Mouse (Mus musculus) brown adipose tissue, adult 24 weeks (tissue): ENCODE data around the gene Ipcef1. TPM values are rescaled to one million over a fixed set of nuclear protein-coding genes. Genes with fewer than 3 reads are reported as not detected.

Source experiments
- H3K27ac ChIP-seq: fragments of 200-500 bp; replicated peaks from 2 replicates; pipeline ENCODE4 v1.5.1; 2012; ENCODE audit warnings: low read depth, mild to moderate bottlenecking, low read length
- H3K4me1 ChIP-seq: fragments of 200-500 bp; 2 replicates; pipeline ENCODE4 v1.6.1; 2012; ENCODE audit warnings: low read length, mixed read lengths; ENCODE audit not compliant: control insufficient read depth, insufficient read depth, insufficient read length
- H3K4me3 ChIP-seq: fragments of 200-500 bp; 2 replicates; pipeline ENCODE4 v1.5.1; 2012; ENCODE audit warnings: low read depth, mild to moderate bottlenecking, low read length, moderate library complexity; ENCODE audit not compliant: insufficient read depth
- polyA plus RNA-seq: library from polyadenylated mRNA; stranded (reverse); fragments of >200 nt; gene quantifications from 2 replicates; pipeline ENCODE4 v1.2.4, GENCODE M21; 2012; ENCODE audit not compliant: missing spikeins, insufficient read depth, insufficient read length

Gene Ipcef1
- polyA plus RNA-seq, 1 experiment, result not detected

GRCm38 (mm10) chr10:6999355-6999754 lies 52.9 kb downstream of the Ipcef1 start:
- no peak overlapping the region for H3K27ac ChIP-seq
- H3K4me3 ChIP-seq, result no peak overlapping the region
- H3K4me1 ChIP-seq, result no peaks in the 10 kb centered on the region

DNA sequence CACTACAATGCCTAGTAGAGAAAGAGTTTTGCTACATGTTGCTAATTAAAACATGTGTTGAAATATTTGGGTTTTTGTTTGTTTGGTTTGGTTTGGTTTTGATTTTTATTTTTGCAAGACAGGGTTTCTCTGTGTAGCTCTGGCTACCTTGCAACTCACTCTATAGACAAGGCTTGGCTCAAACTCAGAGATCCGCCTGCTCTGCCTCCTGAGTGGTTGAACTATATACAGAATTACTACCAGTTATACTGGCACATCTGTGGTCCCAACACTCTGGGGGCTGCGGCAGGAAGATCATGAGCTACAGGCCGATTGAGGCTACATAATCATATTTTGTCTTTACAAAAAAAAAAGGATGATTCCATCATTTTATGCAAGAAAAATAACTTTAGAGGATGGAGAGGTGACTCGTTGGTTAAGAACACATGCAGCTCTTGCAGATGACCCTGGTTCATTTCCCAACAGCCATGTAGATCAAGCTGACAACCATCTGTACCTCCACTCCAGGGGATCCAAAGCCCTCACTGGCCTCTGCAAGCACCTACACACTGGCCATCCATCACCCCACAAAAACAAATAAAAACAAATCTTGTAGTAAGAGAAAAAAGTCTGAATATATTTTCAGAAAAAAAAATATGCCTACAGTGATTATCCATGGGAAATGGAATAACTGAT lies 53.6 kb downstream of the Ipcef1 start:
- no peak overlapping the region for H3K27ac ChIP-seq
- no peaks in the 10 kb centered on the region for H3K4me1 ChIP-seq
- H3K4me3 ChIP-seq, result no peak overlapping the region

DNA sequence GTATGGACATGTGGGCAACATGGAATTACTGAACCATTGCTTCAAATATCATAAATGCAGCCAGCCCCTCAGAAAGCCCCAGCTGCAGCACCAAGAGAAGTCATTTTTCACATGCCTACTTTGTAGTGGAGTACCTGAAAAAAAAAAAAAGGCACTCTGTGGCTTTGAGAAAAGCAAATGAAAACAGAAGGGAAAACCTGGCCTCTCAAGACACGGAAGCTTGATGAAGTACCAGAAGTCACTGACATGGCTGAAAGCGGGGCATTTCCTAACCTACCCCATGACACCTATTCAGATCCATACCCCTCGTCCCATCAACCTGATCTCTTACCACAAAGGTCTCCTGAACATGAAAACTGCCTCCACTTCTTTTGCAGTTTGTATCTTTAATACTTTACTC lies 55.4 kb downstream of the Ipcef1 start:
- H3K4me1 ChIP-seq, result no peaks in the 10 kb centered on the region
- H3K4me3 ChIP-seq, result no peak overlapping the region
- H3K27ac ChIP-seq, result no peak overlapping the region

DNA sequence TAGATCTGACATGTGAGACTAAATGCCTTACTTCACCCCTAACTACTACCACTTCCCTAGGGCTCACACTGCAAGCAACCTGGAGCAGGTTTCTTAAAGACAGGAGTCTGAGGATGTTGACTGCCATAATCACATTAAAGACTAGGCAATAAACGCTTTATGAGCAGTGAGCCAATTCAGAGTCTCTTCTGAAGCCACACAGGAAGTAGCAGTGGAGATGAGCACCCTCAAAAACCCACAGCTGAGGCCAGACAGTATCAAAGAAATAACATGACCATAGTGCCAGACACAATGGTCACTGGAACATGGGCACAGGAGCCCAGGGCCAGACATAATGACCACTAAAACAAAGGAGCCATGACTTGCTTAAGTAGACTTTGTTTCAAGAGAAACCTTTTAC lies 63.7 kb downstream of the Ipcef1 start:
- Histone ChIP-seq H3K4me1 (no peaks in the 10 kb centered on the region), H3K27ac (no peak overlapping the region), H3K4me3 (no peak overlapping the region)

DNA sequence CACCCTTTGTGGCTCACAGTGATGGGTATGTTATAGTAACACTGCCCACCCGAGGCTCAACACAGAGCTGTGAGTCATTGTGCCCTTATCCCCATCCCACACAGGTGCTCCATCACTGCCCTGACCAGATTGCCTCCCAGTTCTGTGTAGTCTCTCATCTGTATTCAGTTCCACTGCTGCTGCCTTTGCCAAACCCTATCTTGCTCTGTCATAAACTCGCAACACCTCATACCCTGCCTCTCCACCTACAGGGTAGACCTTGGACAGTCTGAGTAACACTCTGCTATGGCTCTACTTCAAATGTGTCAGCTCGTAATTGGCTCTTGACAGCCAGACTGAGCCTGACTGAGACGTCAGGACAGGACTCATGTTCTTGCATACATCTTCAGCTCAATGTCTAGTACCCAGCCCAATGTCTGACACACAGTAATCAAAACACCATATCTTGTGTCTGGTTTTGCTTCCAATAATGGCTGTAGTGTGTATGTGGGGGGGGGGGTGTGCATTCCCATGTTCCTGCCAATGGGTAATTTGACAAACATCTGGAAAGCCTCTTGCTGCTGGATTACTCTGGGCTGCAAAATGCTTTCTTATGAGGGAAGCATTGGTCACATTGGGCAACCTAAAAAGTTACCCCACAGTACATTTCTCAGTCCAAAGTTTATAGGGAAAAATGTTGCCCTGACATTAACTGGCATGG lies 64.7 kb downstream of the Ipcef1 start:
- no peaks in the 10 kb centered on the region for H3K4me1 ChIP-seq
- no peak overlapping the region for H3K27ac ChIP-seq
- no peak overlapping the region for H3K4me3 ChIP-seq

GRCm38 (mm10) chr10:6986246-6986645 lies 66.0 kb downstream of the Ipcef1 start:
- H3K4me1 ChIP-seq, result no peaks in the 10 kb centered on the region
- no peak overlapping the region for H3K4me3 ChIP-seq
- no peak overlapping the region for H3K27ac ChIP-seq

GRCm38 (mm10) chr10:6983431-6983830 lies 68.8 kb downstream of the Ipcef1 start:
- H3K4me3 ChIP-seq, result no peak overlapping the region
- H3K27ac ChIP-seq, result no peak overlapping the region
- no peaks in the 10 kb centered on the region for H3K4me1 ChIP-seq

- Histone ChIP-seq H3K4me1 (no peaks in the 10 kb centered on the region), H3K27ac (no peak overlapping the region; the same call in 1 of the 2 replicates), H3K4me3 (no peak overlapping the region)
These were observed 69.5 kb downstream of the Ipcef1 start for GRCm38 (mm10) chr10:6982751-6983151.

- Histone ChIP-seq H3K27ac (no peak overlapping the region), H3K4me1 (no peaks in the 10 kb centered on the region), H3K4me3 (no peak overlapping the region)
These were observed 72.0 kb downstream of the Ipcef1 start for GRCm38 (mm10) chr10:6980236-6980635.

DNA sequence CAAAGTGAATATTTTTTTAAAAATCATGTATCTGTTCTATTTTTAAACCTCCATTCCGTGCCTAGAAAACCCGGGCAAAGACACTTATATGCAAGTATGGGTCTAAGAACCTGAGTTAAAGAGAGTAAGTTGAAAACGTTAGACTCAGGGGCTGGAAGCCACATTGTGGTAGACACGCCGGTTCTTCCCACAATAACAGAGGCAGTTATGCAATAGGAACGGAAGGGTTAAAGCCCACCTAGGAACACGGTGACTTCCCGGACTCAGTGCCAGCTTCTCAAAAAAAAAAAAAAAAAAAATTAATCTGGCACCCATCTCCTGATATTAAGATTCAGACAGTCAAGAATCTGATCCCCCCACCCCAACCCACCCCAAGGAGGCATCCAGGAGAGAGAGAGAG lies 72.5 kb downstream of the Ipcef1 start:
- Histone ChIP-seq H3K4me1 (no peaks in the 10 kb centered on the region), H3K4me3 (no peak overlapping the region), H3K27ac (no peak overlapping the region)

- no peak overlapping the region for H3K4me3 ChIP-seq
- H3K4me1 ChIP-seq, result no peaks in the 10 kb centered on the region
- H3K27ac ChIP-seq, result no peak overlapping the region
These were observed 73.1 kb downstream of the Ipcef1 start for GRCm38 (mm10) chr10:6979216-6979615.

GRCm38 (mm10) chr10:6978733-6979132 lies 73.5 kb downstream of the Ipcef1 start:
- no peak overlapping the region for H3K4me3 ChIP-seq
- H3K27ac ChIP-seq, result no peak overlapping the region
- H3K4me1 ChIP-seq, result no peaks in the 10 kb centered on the region

DNA sequence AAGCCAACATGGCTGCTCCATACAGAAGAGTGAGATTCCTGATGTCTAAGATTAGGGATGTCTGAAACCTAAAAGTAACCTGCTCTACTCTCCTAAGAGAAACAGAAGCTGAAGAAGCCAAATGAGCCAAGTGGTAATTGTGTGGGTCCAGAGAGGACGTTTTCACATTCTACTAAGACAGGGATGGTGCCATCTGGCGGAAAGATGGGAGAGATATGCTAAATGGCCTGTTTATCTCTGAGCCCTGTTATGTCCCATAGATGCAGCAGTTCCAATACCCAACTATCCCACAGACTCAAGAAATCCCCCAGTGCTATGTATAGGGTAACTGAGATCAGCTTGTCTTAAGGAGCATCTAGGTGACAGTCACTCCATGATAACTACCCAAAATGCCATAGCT lies 74.4 kb downstream of the Ipcef1 start:
- H3K27ac ChIP-seq, result no peak overlapping the region
- H3K4me1 ChIP-seq, result no peaks in the 10 kb centered on the region
- no peak overlapping the region for H3K4me3 ChIP-seq

DNA sequence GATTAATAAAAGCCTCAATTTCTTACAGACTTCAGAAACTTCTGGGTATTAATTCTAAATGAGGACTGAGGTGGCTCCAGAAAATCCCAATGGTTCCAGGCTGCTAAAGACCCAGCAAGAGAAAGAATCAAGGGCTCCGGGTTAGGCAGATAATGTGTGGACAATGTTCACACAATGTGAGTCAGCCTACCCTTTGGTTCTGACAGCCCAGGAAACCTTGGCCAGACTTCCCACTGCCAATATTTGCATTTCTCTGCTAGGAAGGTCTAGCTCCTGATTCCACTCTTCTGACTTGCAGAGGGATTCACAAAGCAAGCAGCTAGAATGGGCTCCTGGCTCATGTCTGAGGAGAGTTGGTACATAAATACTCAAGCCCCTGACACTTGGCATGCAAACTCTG lies 83.9 kb downstream of the Ipcef1 start:
- Histone ChIP-seq H3K27ac (no peak overlapping the region), H3K4me3 (no peak overlapping the region), H3K4me1 (no peaks in the 10 kb centered on the region)

DNA sequence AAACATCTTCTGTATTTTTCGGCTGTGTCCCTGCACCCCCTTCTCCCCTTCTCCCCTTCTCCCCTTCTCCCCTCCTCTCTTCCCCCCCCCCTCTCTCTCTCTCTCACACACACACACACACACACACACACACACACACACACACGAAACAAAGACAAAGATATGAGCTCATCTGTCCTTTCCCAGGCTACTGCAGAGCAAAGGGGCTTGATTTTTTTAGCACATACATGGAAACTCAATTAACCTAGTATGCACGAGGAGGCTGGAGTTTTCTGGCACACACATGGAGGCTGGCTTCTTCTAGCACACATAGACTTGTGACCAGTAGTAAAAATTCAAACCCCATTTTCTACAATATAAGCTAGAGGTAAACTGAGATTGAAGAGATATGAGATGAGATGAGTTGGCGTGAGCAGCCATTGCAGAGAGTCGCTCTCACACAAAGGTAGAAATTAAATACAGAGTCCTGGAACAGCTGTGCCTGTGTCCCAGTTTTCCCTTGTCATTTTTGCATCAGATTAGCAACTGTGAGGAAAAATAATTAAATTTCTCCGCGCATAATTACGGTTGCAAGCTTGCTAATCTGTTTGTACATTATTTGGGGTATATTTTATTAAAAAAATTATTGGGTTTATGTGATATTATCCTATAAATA lies 84.6 kb downstream of the Ipcef1 start:
- Histone ChIP-seq H3K27ac (no peak overlapping the region), H3K4me1 (no peaks in the 10 kb centered on the region), H3K4me3 (no peak overlapping the region)

DNA sequence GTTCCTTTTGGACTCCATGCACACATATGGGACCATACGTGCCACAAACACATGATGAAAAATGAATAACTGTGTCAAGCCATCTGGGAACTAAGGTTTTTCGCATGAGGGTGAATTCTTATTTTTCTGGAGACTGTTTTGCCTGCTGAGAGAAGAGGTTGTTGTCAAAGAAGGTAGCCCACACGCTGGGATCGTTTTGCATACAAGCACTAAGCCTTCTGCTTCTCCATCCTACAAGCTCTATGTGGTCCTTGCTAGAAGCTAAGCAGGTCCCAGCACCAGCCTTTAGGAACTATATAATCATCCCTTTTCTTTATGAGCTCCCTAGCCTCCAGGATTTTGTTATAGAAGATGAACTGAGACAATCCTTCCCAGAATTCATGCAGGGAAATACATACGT lies 93.5 kb downstream of the Ipcef1 start:
- H3K4me3 ChIP-seq, result no peak overlapping the region
- H3K27ac ChIP-seq, result no peak overlapping the region
- no peaks in the 10 kb centered on the region for H3K4me1 ChIP-seq
